Mouse (Mus musculus) erythroblast, adult 5-6 weeks (primary cell): Measurements from ENCODE around the gene Cep85l. TPM values are rescaled to one million over a fixed set of nuclear protein-coding genes. Genes with fewer than 3 reads are reported as not detected.
A peak's percentile ranks its signal among the peaks of the same experiment; 100 is the strongest.

Source experiments
- ATAC-seq: replicated peaks from 2 replicates; pipeline ENCODE4 v1.8.0; 2016; ENCODE audit warnings: moderate number of reproducible peaks, mild to moderate bottlenecking, moderate TSS enrichment, inconsistent platforms; ENCODE audit not compliant: poor library complexity, low FRiP score, severe bottlenecking
- total RNA-seq, 2 experiments: library from RNA; stranded (forward) in 1 of 2; stranded (reverse) in 1 of 2; fragments of 150-400 nt in 1 of 2; fragments of 200-764, 138-1000 nt in 1 of 2; gene quantifications; 2 replicates each; pipeline versions ENCODE4 v1.2.3 to v1.2.4; 2015 to 2017; ENCODE audit warnings: low replicate concordance in 2 of 2

Gene Cep85l
- total RNA-seq, 2 experiments from 2014 or later: 5.2 to 8.9 TPM

DNA sequence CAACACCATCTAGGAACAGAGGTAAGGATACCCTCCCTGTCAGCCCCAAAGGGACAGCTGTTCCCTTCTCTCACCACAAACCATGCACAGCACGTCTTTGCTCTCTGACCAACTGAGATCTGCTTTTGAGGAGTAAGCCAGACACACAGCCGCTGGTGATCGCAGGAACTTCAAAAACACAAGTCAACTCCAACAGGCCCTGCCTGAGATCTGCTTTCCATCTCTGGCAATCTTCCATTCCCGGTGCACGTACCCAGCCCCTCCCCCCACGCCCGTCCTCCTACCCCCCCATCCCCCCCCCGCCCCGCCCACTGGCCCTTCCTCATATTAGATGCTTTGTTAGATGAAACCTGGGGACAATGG lies 18.8 kb upstream of the Cep85l start:
- no peak for ATAC-seq

DNA sequence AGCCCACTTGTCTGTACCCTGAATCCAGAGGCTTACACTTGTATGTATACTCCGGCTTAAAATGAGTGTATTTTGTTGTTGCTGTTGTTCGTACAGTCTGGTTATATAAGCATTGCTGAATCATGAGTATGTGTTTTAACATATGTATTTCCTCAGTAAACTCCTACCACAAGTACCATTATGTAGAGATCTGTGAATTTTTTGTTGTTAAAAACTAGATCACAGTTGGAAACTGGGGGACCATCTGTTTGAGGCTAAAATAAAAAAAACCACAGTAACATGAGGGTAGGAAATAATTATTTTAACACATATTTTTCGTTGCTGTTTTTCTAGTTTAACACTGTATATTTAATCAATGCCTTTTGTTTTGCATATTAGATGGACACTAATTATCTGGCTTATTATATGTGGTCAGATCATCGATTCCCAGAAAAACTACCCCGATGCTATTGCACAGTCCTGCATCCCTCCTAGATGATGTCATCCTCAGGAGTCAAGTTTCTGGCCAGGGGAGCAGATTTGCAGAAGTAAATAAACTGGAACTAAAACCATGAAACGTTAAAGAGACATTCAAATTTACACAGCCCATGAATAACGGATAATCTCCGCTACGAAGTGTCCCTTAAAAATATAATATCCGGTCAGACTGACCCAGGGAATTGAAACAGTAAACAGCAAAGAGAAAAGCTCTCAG lies 18.2 kb upstream of the Cep85l start:
- no peak for ATAC-seq

GRCm38 (mm10) chr10:53394923-53395629 lies 15.3 kb upstream of the Cep85l start:
- ATAC-seq: no peak

GRCm38 (mm10) chr10:53388227-53388920 lies 8.6 kb upstream of the Cep85l start:
- ATAC-seq: no peak

DNA sequence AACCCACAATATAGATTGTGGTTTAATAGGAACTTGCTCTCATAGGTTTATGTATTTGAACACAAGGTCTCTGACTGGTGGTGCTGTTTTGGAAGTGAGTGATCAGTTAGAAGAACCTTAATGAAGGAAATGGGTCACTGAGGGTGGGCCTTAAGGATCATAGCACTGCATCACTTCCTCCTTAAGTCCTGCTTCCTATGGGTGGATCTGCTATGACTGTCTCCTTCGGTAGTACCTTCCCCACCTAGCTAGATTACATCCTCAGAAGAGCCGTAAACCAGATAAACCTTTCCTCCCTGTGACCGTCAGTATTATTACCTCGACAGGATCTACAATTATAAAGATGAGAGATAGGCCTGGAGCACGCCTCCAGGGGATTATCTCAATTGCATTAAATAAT lies 5.7 kb upstream of the Cep85l start:
- no peak for ATAC-seq

DNA sequence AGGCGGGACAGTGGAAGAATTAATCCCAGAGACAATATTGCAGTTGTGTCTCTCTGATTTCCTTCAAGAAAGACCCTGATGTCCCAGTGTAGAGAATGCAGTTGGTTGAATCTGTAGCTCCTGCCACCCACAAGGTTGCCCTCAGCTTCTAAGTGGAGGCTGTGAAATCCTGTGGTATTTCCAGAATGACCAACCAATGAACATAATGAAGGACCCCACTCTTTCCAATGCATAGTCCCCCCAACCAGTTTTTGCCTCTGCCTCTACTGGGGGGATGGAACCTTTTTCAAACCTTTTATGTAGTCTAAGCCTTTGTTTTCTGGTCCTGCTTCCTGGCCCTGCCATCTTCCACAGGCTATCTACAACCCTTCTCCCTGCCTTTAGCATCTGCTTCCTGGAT lies 5.1 kb upstream of the Cep85l start:
- no peak for ATAC-seq

GRCm38 (mm10) chr10:53382696-53383365 lies 3.1 kb upstream of the Cep85l start:
- no peak for ATAC-seq

DNA sequence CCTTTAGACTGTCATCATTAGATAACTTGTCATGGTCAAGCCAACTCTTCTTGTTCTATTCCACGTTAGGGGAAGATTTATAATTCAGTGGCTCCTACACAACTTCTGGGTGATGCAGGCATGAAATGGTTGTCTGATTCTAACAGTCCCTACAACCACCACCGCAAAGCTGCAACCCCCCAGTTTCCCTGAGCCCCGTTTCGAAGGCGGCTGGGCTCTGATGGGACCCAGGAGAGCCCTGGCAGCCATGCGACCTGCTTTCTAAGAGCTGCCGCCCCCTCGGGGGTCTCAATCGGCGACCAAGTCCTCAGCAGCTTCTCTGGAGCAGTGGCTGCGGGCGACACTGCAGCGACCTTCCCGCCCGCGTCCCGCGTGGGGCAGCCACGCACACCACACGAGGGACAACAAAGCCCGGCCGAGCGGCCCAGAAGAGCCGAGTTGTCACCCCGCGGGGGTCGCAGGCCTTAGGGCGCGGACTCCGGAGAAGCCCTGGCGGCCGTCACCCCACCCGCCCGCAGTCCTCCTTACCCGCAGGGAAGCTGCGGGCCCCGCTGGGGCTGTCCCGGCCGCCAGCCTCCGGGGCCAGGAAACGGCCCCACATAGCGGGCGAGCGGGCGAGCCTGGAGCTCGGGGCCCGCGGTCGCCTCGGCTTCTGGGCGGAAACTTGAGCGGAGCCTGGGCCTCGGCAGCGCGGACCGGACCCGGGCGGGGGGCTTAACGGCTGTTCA lies 602 bp downstream of the Cep85l start:
- ATAC-seq: peak; percentile 38

GRCm38 (mm10) chr10:53378296-53378695 lies 1.5 kb downstream of the Cep85l start:
- no peak for ATAC-seq

- ATAC-seq: no peak
Observed at GRCm38 (mm10) chr10:53377096-53377495, 2.7 kb downstream of the Cep85l start.

GRCm38 (mm10) chr10:53373885-53374578 lies 5.7 kb downstream of the Cep85l start:
- ATAC-seq: no peak

- ATAC-seq: no peak
Observed at GRCm38 (mm10) chr10:53367265-53367664, 12.5 kb downstream of the Cep85l start.

DNA sequence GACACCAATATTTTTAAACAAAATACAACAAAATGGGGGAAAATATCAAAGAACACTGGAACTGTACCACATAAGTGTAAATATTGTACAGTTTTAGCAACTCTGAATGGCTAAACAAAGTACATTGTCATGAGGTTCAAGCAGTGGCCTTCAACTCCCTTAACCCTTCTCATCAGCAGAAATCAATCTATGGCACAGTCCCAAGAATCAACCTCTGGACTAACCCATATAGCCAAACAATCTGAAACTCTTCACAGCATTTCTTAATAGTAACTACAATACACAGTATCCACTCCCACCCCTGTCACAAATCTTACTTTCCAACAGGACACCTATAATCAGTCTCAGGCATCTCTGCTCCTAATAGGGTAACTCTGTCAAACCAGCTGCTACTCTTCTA lies 15.4 kb downstream of the Cep85l start:
- no peak for ATAC-seq

- no peak for ATAC-seq
Observed at GRCm38 (mm10) chr10:53359016-53359415, 20.7 kb downstream of the Cep85l start.

GRCm38 (mm10) chr10:53353665-53354064 lies 26.1 kb downstream of the Cep85l start:
- ATAC-seq: no peak

- no peak for ATAC-seq
Observed at GRCm38 (mm10) chr10:53349254-53349653, 30.5 kb downstream of the Cep85l start.

DNA sequence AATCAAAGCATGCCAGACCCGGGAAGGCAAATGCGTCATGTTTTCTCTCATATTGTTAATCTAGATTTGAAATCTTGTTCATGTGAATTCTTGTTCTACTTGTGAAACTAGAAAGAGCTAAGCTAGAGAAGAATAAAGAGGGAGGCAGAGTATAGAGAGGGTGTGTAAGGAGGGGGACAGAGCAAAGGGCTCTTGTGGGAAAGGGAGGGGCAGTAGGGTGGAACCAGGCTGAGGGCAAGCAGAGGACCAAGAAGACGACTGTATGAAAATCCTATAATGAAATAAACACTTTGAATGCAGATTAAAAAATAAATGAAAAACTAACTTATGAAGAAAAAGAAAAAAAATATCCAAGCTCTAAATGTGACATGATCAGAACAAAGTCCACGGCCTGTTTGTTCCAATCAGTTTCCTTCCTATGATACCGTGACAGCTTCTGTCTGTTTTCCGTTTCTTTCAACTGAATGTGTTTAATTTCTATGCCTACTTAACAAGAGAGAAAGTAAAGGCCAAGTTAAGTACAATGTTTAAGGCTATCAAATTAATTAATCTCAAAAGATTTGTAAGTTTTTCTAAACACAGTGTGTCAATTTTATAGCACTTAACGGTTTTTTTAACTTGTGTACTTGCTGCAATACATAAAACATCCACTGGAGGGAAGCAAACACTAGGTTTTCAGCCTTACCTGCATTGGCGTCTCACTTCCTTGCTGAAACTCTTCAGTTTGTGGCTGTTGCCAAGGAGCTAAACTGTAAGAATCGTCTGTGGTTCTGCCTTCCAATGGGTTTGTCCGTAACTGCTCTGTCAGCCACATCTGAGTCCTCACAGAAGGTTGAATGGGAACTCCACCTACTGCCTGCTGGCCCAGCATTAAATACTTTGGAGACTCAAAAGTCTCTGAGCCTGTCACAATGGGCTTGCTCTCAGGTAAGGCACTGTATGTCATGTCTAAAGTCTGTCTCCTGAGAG lies 31.7 kb downstream of the Cep85l start:
- peak; percentile 72 for ATAC-seq

- no peak for ATAC-seq
Observed at GRCm38 (mm10) chr10:53346916-53347315, 32.8 kb downstream of the Cep85l start.
